Mouse (Mus musculus) gastrocnemius, postnatal 25 days (tissue): Measurements from ENCODE around the gene Ocm. TPM values are rescaled to one million over a fixed set of nuclear protein-coding genes. Genes with fewer than 3 reads are reported as not detected.

Source experiments
- DNase-seq: peaks from one replicate; pipeline ENCODE4 v3.0.0; 2022
- total RNA-seq, 2 experiments: library from RNA; stranded (reverse); gene quantifications; 1 replicate in 1 of 2; 2 replicates in 1 of 2; pipeline ENCODE4 v1.2.3; 2021

The Ocm gene
- total RNA-seq, 2 experiments from 2014 or later = not detected

DNA sequence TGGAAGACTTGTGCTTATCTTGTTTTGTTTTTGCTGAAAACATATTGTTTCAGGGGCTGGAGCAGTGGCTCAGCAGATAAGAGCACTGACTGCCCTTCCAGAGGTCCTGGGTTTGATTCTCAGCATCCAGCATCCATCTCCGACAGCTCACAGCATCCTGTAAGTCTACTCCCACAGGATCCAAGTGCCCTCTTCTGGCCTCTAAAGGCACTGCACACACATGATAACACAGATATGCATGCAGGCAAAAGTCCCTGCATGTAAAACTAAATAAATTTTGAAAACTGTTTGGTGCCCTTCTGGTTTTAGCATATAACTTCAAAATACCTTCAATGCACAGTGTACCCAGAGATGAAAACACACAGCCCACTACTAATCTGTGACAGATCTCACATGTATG, 27.1 kb downstream of the Ocm start:
- no peak for DNase-seq

DNA sequence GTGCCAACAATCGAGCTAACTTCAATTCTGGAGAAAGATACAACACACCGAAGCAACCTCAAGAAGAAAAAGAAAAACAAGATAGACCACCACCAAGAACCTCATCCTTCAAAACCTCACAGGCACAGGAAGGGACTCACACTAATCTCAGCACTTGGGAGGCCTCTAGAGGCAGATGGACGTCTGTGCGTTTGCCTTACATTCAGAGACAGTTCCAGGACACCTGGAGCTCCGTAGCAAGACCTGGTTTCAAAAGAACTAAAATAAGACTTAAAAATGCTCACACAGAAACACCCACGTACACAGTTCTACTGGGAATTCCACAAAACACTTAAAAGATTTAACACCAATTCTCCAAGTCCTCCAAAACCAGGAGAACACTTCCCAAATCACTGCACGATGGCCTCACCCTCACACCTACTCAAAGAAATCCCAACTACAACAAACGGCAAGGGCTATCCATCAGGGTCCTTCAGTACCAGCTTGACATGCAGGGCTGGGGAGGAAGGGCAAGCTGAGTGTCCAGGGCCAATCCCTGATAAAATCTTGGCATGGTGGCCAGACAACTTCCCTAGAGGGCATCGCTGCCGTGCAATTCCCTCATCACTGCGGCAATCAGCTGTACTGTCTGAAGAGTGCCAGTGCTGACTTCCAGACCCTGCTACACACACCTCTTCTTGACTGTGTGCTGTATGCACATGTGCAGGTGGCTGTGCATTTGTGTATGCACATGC, 31.7 kb downstream of the Ocm start:
- no peak for DNase-seq

DNA sequence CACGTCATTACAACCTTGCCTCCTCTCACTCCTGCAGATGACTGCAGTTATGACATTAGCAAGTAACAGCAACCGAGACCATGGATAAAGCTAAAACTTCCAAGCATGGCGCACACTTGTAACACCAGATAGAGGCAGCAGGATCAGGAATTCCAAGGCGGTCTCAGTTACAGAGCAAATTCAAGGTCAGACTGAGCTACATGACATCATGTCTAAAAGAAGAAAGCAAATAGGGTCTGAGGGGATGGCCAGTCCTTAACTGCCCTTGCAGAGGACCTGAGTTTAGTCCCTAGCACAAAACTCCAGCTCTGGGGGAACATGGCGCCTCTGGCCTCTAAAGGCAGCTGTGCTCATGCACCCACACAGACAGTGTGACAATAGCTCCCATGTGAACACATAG, 32.6 kb downstream of the Ocm start:
- no peak for DNase-seq

DNA sequence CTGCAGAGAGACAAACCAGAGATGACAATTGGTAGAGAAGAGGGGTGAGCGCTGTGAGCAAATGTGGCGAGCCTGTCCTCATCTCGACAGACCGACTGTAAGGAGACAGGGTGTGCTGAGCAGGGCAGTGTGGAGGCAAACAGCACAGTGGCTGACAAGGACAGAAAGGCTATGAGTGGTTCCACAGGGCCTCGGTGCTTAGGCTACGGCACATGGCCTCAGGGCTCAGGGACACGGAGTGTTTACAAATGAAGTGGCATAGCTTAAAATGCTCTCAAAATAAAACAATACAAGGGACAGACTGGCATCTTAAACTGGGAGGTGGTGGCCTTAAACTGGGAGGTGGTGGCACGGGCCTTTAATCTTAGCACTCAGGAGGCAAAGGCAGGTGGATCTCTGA, 33.2 kb downstream of the Ocm start:
- DNase-seq = no peak

DNA sequence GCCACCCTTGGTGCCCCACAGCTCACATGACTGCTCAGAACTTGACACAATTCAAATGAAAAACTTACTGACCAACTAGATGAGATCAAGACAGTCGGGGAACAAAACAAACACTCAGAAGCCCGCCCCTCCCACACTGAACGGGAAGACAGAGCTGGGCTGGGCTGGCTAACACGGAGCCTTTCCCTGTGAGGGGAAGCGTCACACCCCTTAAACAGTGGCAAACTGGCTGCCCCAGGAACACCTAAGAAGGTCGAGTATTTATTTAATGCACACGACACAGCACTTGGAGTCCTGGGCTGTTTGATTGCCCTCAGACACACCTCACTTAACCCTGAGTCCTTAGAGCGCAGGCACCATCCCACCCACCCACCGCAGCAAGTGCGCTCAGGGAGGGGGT, 33.8 kb downstream of the Ocm start:
- no peak for DNase-seq

DNA sequence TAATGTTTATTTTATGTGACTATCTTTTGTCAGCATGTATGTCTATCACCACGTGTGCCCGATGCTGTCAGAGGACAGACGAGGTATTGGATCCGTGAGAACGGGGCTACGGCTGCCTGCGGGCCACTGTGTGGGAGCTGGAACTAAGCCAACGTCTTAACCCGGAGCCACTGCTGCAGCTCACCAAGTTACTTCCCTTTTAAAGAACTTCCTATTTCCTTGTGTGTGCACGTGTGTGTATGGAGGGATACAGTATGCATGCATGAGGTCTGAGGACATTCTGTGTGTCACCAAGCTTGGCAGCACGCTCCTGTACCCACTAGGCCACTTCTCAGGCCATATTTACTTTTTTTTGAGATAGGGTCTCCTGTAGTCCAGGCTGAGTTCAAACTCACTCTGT, 36.4 kb downstream of the Ocm start:
- no peak for DNase-seq

DNA sequence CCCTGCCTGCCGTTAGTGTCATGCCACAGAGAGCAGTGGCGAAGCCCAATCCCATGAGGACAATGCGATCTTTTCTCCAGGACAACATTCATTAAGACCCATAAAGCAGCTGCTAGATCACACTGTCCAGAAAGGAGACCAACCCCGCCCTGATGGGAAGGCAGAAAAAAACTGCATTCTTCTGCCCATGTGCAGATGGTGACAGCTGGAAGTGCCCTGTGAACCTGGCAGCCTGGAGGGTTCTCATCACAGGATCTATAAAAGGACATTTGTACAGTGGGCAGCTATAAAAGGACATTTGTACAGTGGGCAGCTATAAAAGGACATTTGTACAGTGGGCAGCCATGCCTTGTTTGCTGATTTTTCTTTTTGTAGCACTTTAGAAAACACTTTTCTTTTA, 37.4 kb downstream of the Ocm start:
- DNase-seq = no peak

DNA sequence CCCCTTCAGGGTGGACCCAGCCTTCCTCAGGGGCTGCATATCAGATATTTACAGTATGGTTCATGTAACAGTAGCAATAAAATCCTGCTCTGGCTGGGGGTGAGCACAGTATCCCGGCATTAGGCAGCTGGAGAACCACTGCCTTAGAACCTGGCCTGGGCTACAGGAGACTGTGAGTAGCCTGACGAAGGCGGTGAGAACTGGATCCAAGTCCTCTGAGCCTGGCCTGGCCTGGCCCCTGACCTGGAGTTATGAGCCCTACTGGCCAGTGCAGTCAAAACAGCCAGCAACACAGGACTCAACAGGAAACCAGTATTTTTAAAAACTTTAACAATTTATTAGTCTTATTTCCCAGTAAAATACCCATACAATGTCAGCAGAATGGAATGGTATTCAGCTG, 38.9 kb downstream of the Ocm start:
- DNase-seq = no peak

DNA sequence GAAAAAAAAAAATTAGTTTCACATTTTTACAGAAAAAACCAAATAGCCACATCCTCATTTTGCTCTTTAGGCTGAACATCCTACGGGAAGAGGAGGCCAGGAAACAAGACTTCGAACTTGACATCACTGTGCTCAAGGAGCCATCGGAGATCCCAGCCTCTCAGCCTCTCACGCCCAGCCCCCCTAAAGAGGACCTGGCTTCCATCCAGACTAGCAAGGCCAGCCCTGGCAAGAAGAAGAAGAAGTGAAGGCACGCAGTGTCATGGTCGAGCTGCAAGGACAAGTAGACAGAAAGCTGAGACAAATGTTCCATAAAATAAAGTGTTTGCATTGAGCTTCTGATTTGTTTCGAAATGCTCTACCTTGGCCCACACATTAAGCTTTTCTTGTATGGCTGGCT, 41.1 kb downstream of the Ocm start:
- no peak for DNase-seq

DNA sequence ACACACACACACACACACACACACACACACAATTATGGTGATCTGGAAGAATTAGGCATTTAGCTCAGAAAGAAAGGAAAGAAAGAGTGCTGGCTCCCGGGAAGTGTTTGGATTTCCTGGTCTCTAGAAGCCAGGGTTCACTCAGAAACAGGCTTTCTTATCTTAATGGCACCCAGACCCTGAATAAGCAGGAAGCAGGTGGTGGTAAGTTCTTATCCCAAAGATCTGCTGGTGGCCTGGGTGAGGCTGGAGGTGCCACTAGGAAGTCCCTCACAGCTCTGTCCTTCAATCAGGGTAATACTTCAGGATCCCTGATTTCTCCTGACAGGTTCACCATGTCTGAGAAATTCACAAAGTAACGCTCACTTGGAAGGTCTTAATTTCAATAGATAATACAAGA, 44.1 kb downstream of the Ocm start:
- no peak for DNase-seq

DNA sequence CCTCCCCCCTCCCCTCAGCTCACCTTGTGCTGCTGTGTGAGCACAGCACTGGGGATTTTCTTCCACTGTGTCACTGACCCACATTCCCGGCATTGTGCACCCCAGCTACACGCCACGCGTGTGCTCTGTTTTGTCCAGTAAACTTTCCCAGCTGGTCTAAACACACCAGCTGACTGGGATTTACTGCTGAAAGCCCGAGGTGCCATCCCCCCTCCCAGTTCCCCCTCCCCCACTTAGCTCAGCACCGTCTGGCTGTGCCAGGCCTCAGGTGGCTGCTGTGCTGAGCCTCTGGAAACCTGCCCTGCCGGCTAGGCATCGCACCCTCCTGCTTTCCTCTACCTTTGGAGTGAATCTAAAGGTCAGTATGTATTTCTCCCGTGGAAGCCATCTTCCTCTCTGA, 45.6 kb downstream of the Ocm start:
- DNase-seq = no peak

DNA sequence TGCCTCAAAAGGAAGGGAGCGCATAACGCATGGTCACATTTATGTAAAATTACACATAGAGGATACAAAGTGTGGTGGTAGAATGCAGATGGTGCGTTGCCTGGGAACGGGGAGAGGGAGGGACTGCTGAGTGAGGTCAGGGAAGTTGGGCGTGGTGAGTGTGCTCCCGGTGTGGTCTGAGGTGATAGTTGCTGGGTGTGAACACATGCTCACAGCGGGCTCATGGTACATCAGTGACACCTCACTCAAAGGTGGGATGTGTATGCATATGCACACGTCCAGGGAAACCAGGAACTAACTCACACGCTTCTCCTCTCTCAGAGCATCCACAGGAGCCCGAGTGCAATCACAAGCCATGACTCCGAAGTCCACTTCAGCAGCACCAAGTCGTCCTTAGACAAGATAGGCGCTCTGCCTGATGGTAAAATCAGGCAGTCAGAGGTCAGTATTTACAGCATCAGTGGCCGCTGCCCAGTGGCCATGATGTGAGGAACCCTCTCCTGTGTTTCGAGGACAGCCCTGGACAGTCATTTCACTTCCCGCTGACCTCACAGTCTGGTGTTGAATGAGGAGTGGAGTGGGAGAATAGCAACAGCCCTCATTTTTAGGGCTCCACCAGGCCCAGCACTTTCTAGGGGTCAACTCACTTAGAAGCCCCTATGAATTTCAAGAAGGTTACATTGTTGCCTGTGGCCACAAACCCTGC, 49.6 kb downstream of the Ocm start:
- DNase-seq = no peak

DNA sequence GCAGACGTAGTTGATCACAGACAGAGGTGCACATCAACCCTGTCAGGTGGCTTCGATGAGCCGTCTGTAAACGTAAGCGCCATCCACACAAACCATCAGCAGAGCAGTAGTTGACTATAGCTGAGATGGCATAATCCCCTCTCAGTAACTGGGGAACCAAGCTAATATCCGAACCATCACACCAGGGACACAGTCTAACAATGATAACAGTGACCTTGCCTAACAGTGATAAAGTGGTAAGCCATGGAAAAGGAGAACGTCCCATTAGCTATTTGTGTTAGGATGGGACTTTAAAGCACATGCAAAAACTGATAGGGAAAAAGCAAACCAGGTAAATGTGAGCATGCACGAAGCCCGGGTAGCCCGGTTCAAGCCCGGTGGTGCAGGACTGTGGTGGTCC, 50.2 kb downstream of the Ocm start:
- DNase-seq = no peak

DNA sequence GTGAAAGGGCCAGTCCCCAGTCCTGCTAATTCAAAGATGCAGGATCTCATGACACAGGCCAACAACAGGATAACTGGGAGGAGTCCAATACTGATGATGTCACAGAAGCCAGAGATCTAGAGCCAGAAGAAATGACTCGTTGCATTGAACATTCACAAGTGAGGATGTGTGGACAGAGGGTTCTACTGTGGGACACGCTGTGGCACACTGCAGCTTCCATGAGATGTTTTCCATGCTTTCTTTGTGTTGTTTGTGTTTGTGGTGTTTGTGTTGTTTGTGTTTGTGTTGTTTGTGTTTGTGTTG, 50.9 kb downstream of the Ocm start:
- DNase-seq = no peak

DNA sequence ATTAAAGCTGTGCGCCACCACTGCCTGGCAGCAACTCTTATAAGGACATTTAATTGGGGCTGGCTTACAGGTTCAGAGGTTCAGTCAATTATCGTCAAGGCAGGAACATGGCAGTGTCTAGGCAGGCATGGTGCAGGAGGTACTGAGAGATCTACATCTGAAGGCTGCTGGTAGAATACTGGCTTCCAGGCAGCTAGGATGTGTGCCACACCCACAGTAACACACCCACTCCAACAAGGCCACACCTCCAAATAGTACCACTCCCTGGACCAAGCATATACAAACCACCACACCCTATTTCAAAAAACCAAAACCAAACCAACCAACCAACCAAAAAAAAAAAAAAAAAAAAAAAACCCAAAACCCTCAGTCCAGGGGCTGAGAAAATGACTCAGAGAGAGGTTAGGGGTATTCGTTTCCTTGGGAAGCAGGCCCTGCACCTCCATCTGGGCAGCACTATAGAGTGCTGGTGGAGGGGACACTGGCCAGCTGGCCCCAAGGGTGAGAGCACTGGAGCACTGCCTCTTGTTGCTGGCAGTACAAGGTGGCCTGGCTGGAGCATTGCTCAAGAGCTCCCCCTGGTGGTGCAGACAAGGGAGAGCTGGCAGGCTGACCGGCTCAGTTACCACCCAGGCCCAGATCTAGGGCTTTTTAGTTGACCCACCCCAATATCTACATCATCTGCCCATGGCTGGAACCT, 51.4 kb downstream of the Ocm start:
- DNase-seq = peak; percentile 63

DNA sequence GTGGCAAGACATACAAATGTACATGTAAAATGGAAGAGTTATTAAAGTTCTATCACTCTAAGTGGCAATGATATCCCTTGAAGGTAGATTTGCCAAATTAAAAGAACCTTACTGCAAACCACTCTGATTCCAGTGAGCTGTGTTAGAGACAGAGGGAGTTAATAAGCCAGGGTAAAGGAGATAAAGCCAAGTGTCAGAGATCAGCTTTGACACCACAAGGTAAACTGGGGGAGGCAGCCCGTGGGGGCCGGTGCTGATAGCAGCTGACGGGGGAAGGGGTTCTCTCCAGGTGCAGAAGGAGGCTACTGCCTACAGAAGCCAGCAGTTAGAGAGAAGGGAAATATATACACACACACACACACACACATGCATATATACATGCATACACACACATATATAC, 53.8 kb downstream of the Ocm start:
- no peak for DNase-seq

Other genes with a start within 250 kb of the Ocm start
- gene Eif2ak1, start 208.9 kb downstream of the Ocm start, total RNA-seq = 10 to 100 TPM; 22.8 to 23.6 TPM
- gene Ankrd61, start 129.0 kb downstream of the Ocm start, total RNA-seq = not detected
- 100 to 1,000 TPM; 125 to 189 TPM for gene Aimp2, start 116.8 kb downstream of the Ocm start, total RNA-seq
- gene Pms2, start 116.7 kb downstream of the Ocm start, total RNA-seq = 1 to 10 TPM; 4.9 to 7.0 TPM
- not detected for gene Gm42421, start 98.5 kb downstream of the Ocm start, total RNA-seq
- gene Rsph10b, start 93.6 kb downstream of the Ocm start, total RNA-seq = 1 to 10 TPM in 1 of 2 experiments, under 1 TPM in 1; 0.41 to 1.2 TPM
- 10 to 100 TPM; 33.5 to 38.0 TPM for gene Ccz1, start 11.8 kb downstream of the Ocm start, total RNA-seq
- gene Lmtk2, start 73.8 kb upstream of the Ocm start, total RNA-seq = 10 to 100 TPM; 17.0 to 17.3 TPM
- gene Bhlha15, start 163.6 kb upstream of the Ocm start, total RNA-seq = not detected
- 10 to 100 TPM; 14.4 to 15.3 TPM for gene Tecpr1, start 196.9 kb upstream of the Ocm start, total RNA-seq
- 10 to 100 TPM; 36.0 to 43.5 TPM for gene Bri3, start 217.8 kb upstream of the Ocm start, total RNA-seq